Mouse (Mus musculus): ENCODE data around the gene Skint11.
"Not testable (repeated sequence)": the region's sequence is repeated elsewhere in the genome, so short reads cannot be mapped to it uniquely, and the experiment has no call there.

The Skint11 gene

DNA sequence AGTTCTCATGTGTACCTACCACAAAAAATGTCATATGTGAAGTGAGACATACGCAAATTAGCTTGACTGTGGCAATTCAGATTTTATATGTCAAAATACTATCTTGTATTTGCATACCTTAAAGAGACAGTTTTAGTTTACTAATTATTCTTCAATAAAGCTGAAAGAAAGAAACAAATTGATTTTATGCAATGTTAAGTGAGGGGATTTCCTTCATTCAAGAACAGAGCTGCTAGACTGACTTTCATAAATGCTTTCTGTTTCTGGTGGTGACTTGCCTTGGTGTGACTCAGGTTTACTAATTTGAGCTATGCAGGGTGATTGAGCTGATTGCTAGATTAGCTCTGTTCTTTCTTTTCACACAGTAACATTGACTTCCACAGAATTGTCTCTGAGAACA, at the start of gene Skint11:
Gene Skint11, plus strand, starts transcription at position 301 of the 400 bp plus-strand sequence.
- no peak for DNase-seq

DNA sequence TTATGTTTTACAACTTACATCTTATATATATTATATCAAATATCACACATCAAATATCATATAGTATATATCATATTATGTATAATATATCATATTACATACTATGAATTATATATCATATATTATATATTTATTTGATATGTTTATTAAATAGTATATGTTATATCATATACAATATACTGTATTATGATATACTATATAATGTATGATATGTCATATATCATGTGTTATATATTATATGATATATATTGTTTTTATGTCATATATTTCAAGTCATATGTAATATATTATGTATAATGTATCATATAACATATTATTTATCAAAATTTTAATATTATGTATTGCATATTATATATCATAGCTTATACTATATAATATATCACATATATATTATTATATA, 2.0 kb upstream of the Skint11 start:
- no peak for DNase-seq

- DNase-seq: peak; percentile 27
These were observed 9.7 kb downstream of the Skint11 start for GRCm38 (mm10) chr4:114172898-114173297.

GRCm38 (mm10) chr4:114256906-114257305, 93.7 kb downstream of the Skint11 start:
- DNase-seq: not testable (repeated sequence)
